ENCODE assay signal across 34 mouse cellular contexts in genomic region chr2:9160181-9160580, GRCm38 (mm10).
"Had no signal": no experiment of that assay in that cellular context is flagged by ENCODE, and none has a peak within 500 bp of the region (broad histone marks: within the 10 kb centered on the region; RNA-seq: fewer than 3 reads in every experiment).

No protein-coding gene starts in this region.

- H3K9ac ChIP-seq: heart, embryonic 13.5 days; heart, embryonic 15.5 days; hindbrain, embryonic 12.5 days; hindbrain, embryonic 13.5 days; hindbrain, embryonic 15.5 days; intestine, embryonic 15.5 days; kidney, embryonic 15.5 days had no signal

- H3K9me3 ChIP-seq: heart, embryonic 10.5 days; heart, embryonic 13.5 days; heart, embryonic 15.5 days; hindbrain, embryonic 10.5 days; hindbrain, embryonic 12.5 days; hindbrain, embryonic 13.5 days; hindbrain, embryonic 15.5 days; intestine, embryonic 15.5 days; kidney, embryonic 15.5 days had no signal

- ATAC-seq: hindbrain, embryonic 16.5 days; hindbrain, postnatal 0 days; inflammation-experienced regulatory T-cells, adult 6 months; intestine, embryonic 15.5 days; intestine, embryonic 16.5 days; intestine, postnatal 0 days had no signal

- H3K4me1 ChIP-seq: heart, embryonic 10.5 days; heart, embryonic 13.5 days; heart, embryonic 15.5 days; hindbrain, embryonic 10.5 days; hindbrain, embryonic 12.5 days; hindbrain, embryonic 13.5 days; hindbrain, embryonic 15.5 days; intestine, embryonic 15.5 days; kidney, embryonic 15.5 days had no signal

- H3K27me3 ChIP-seq: heart, embryonic 13.5 days; heart, embryonic 15.5 days; hindbrain, embryonic 12.5 days; hindbrain, embryonic 13.5 days; hindbrain, embryonic 15.5 days; intestine, embryonic 15.5 days; kidney, embryonic 15.5 days had no signal

- H3K27ac ChIP-seq: heart, embryonic 10.5 days; heart, embryonic 13.5 days; heart, embryonic 15.5 days; hindbrain, embryonic 10.5 days; hindbrain, embryonic 12.5 days; hindbrain, embryonic 13.5 days; hindbrain, embryonic 15.5 days; hindbrain, postnatal 0 days; intestine, embryonic 15.5 days; kidney, embryonic 15.5 days; kidney, postnatal 0 days; layer of hippocampus, adult 2 months; left cerebral cortex, adult 2 months had no signal

- H3K36me3 ChIP-seq: heart, embryonic 10.5 days; heart, embryonic 13.5 days; heart, embryonic 15.5 days; hindbrain, embryonic 10.5 days; hindbrain, embryonic 12.5 days; hindbrain, embryonic 13.5 days; hindbrain, embryonic 15.5 days; intestine, embryonic 15.5 days; kidney, embryonic 15.5 days had no signal

- H3K4me3 ChIP-seq: heart, embryonic 10.5 days; heart, embryonic 13.5 days; heart, embryonic 15.5 days; hindbrain, embryonic 10.5 days; hindbrain, embryonic 12.5 days; hindbrain, embryonic 13.5 days; hindbrain, embryonic 15.5 days; intestine, embryonic 15.5 days; kidney, embryonic 15.5 days; layer of hippocampus, adult 2 months; left cerebral cortex, adult 2 months had no signal

- H3K4me2 ChIP-seq: heart, embryonic 11.5 days; heart, embryonic 13.5 days; heart, embryonic 15.5 days; hindbrain, embryonic 12.5 days; hindbrain, embryonic 13.5 days; hindbrain, embryonic 15.5 days; intestine, embryonic 15.5 days; kidney, embryonic 15.5 days had no signal

- DNase-seq: heart, postnatal 10 days; heart, postnatal 14 days; heart, postnatal 36 days; heart, postnatal 4 days; kidney, adult 11 months; kidney, adult 18-20 months; kidney, adult 2 months; kidney, adult 8-10 months; kidney, adult 9 months; kidney, postnatal 10 days; kidney, postnatal 14 days; kidney, postnatal 25 days; kidney, postnatal 36 days; kidney, postnatal 4 days; layer of hippocampus, adult 9-11 months; layer of hippocampus, postnatal 36 days had no signal
